Mouse (Mus musculus): Measurements from ENCODE around the gene Apoc4.

DNA sequence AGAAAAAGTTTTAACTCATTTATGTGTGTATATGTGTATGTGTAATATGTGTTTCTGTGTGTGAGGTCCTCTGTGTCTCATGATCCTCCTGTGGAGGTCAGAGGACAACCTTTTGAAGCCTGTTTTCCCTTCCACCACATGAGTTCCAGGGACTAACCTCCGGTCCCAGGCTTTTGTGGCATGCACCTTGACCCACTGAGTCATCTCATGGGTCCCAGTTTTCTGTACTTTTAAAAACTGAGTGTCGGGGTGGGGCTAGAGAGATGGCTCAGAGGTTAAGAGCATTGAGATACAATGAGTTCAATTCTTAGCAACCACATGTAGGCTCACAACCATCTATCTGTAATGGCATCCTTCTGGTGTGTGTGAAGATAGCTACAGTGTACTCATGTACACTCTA, 577 bp downstream of the Apoc4 start:
- TF ChIP-seq CTCF (IDR thresholded peaks at IDR 0.05; ENCODE audit: borderline replicate concordance, control insufficient read depth, extremely low read depth, insufficient read depth, low read length, poor library complexity) (no peak), POLR2A (IDR thresholded peaks at IDR 0.05; ENCODE audit: control insufficient read depth, extremely low read depth, insufficient read depth, low read length, poor library complexity) (no peak)

Data from thymus, adult 2 months (tissue).